ENCODE assay signal across 8 mouse cellular contexts in the genomic region with DNA sequence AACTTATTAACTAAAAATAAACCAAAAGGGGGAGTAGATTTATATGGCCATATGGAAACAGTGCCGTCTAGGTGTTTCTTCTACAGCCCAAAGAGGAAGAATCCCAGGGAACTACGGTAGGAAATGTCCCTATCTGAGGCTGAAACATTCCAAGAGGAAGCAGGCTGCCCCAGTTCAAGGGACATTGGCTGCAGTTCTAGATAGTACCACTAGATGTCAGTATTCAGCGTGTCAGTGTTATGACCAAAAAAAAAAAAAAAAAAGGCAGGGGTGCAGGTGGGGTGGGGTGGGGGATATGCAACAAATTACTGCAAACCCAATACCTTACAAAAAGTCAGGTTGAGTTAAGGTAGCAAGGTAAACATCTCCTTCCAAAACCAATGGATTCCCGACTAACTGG. TPM values are rescaled to one million over a fixed set of nuclear protein-coding genes. Genes with fewer than 3 reads are reported as not detected.
DNase-seq lines count a peak whose midpoint lies in the region; ATAC-seq lines count a peak whose summit lies in the region.

No protein-coding gene starts in this region.

- peak; percentile 43; the same call in 1 of the 2 replicates for ATAC-seq in neural tube, embryonic 13.5 days (ENCODE audit: low read depth)
- no peak for ATAC-seq in neural tube, embryonic 15.5 days (ENCODE audit: low FRiP score)
- ATAC-seq in megakaryocyte-erythroid progenitor cell, adult 5-6 weeks (replicated peaks; ENCODE audit: low FRiP score, low TSS enrichment, poor library complexity, severe bottlenecking), result peak; percentile 50; the same call in 1 of the 2 replicates

- 18% methylated on average over 4 of the region's 4 CpGs for WGBS in neural tube, embryonic 13.5 days
- 12% methylated on average over 4 of the region's 4 CpGs for WGBS in neural tube, embryonic 15.5 days

- H3K4me3 ChIP-seq in neural tube, embryonic 13.5 days, result no peak overlapping the region
- H3K4me3 ChIP-seq in neural tube, embryonic 15.5 days (replicated peaks), result no peak overlapping the region

- H3K4me2 ChIP-seq in neural tube, embryonic 13.5 days, result no peak overlapping the region
- H3K4me2 ChIP-seq in neural tube, embryonic 15.5 days, result no peak overlapping the region

- no peaks in the 10 kb centered on the region for H3K36me3 ChIP-seq in neural tube, embryonic 13.5 days
- H3K36me3 ChIP-seq in neural tube, embryonic 15.5 days, result no peaks in the 10 kb centered on the region

- intact Hi-C loops in gastrocnemius, postnatal 36 days (cut with DNase I), result loop anchor here (5.0 kb wide), 1 partner anchor 44 kb away; no protein-coding TSS in a partner anchor

- H3K9me3 ChIP-seq in neural tube, embryonic 13.5 days, result no peaks in the 10 kb centered on the region
- no peaks in the 10 kb centered on the region for H3K9me3 ChIP-seq in neural tube, embryonic 15.5 days (replicated peaks)

- DNase-seq in gastrocnemius, adult 18-20 months (ENCODE audit: low spot score), result peak; percentile 22
- no peak for DNase-seq in gastrocnemius, postnatal 36 days
- DNase-seq in embryo, embryonic 10.5 days (ENCODE audit: low spot score), result peak; percentile 77
- no peak for DNase-seq in urinary bladder, postnatal 25 days (ENCODE audit: low spot score)
- no peak for DNase-seq in adrenal gland, adult 2 months

- no peaks in the 10 kb centered on the region for H3K4me1 ChIP-seq in neural tube, embryonic 13.5 days (replicated peaks)
- H3K4me1 ChIP-seq in neural tube, embryonic 15.5 days, result no peaks in the 10 kb centered on the region

- no peaks in the 10 kb centered on the region for H3K27me3 ChIP-seq in neural tube, embryonic 13.5 days
- no peaks in the 10 kb centered on the region for H3K27me3 ChIP-seq in neural tube, embryonic 15.5 days (replicated peaks)

- H3K27ac ChIP-seq in neural tube, embryonic 13.5 days (replicated peaks), result no peak overlapping the region
- no peak overlapping the region for H3K27ac ChIP-seq in neural tube, embryonic 15.5 days (replicated peaks)

- H3K9ac ChIP-seq in neural tube, embryonic 13.5 days, result no peak overlapping the region
- H3K9ac ChIP-seq in neural tube, embryonic 15.5 days (replicated peaks), result no peak overlapping the region

RNA-seq across cellular contexts. Expression of a gene that starts 15.8 kb away (rescaled TPM):
- total RNA-seq in gastrocnemius, adult 18-20 months (2021), result 1 to 10 TPM in 1 of 2 experiments, under 1 TPM in 1; 0.81 to 1.6 TPM
- 1 to 10 TPM; 1.7 to 1.8 TPM for total RNA-seq in gastrocnemius, postnatal 36 days (2021)
- 137 and 141 TPM in 2 replicates for polyA plus RNA-seq in neural tube, embryonic 13.5 days (2015; fragmentation: Nextera tagmentation; extraction: Ambion mirVana)
- 127 and 155 TPM in 2 replicates for polyA plus RNA-seq in neural tube, embryonic 15.5 days (2015; fragmentation: Nextera tagmentation; extraction: Ambion mirVana)
- not detected in 2 replicates for total RNA-seq in megakaryocyte-erythroid progenitor cell, adult 5-6 weeks (2014; fragmentation: Nextera tagmentation)
- total RNA-seq in megakaryocyte-erythroid progenitor cell, adult 5-6 weeks (2017), result not detected in 2 replicates
- 1 to 10 TPM; 1.5 to 3.4 TPM for total RNA-seq in adrenal gland, adult 2 months (2021)
- 13.3 and 24.3 TPM in 2 replicates for polyA plus RNA-seq in adrenal gland, adult 2 months (2012; rRNA removed)

RNA-seq across cellular contexts. Expression of a gene that starts 33.4 kb away (rescaled TPM):
- total RNA-seq in gastrocnemius, adult 18-20 months (2021), result 10 to 100 TPM; 27.2 to 33.0 TPM
- total RNA-seq in gastrocnemius, postnatal 36 days (2021), result 10 to 100 TPM; 32.8 to 43.8 TPM
- 78.0 and 79.6 TPM in 2 replicates for polyA plus RNA-seq in neural tube, embryonic 13.5 days (2015; fragmentation: Nextera tagmentation; extraction: Ambion mirVana)
- 71.3 and 77.4 TPM in 2 replicates for polyA plus RNA-seq in neural tube, embryonic 15.5 days (2015; fragmentation: Nextera tagmentation; extraction: Ambion mirVana)
- 102 and 142 TPM in 2 replicates for total RNA-seq in megakaryocyte-erythroid progenitor cell, adult 5-6 weeks (2014; fragmentation: Nextera tagmentation)
- total RNA-seq in megakaryocyte-erythroid progenitor cell, adult 5-6 weeks (2017), result 21.7 and 26.6 TPM in 2 replicates
- 100 to 1,000 TPM in 1 of 2 experiments, 10 to 100 TPM in 1; 80.7 to 112 TPM for total RNA-seq in adrenal gland, adult 2 months (2021)
- polyA plus RNA-seq in adrenal gland, adult 2 months (2012; rRNA removed), result 446 and 516 TPM in 2 replicates

RNA-seq across cellular contexts. Expression of a gene that starts 40.4 kb away (rescaled TPM):
- total RNA-seq in gastrocnemius, adult 18-20 months (2021), result under 1 TPM in 1 of 2 experiments, not detected in 1; 0.97 TPM
- under 1 TPM; 0.08 to 0.54 TPM for total RNA-seq in gastrocnemius, postnatal 36 days (2021)
- polyA plus RNA-seq in neural tube, embryonic 13.5 days (2015; fragmentation: Nextera tagmentation; extraction: Ambion mirVana), result 2.5 and 2.9 TPM in 2 replicates
- polyA plus RNA-seq in neural tube, embryonic 15.5 days (2015; fragmentation: Nextera tagmentation; extraction: Ambion mirVana), result 3.5 and 4.6 TPM in 2 replicates
- 10.6 and 13.4 TPM in 2 replicates for total RNA-seq in megakaryocyte-erythroid progenitor cell, adult 5-6 weeks (2014; fragmentation: Nextera tagmentation)
- 7.2 and 22.0 TPM in 2 replicates for total RNA-seq in megakaryocyte-erythroid progenitor cell, adult 5-6 weeks (2017)
- total RNA-seq in adrenal gland, adult 2 months (2021), result 1 to 10 TPM; 2.1 to 4.6 TPM
- 3.0 and 3.8 TPM in 2 replicates for polyA plus RNA-seq in adrenal gland, adult 2 months (2012; rRNA removed)

RNA-seq across cellular contexts. Expression of a gene that starts 46.8 kb away (rescaled TPM):
- 1 to 10 TPM; 1.8 to 2.2 TPM for total RNA-seq in gastrocnemius, adult 18-20 months (2021)
- 1 to 10 TPM; 2.0 to 2.9 TPM for total RNA-seq in gastrocnemius, postnatal 36 days (2021)
- polyA plus RNA-seq in neural tube, embryonic 13.5 days (2015; fragmentation: Nextera tagmentation; extraction: Ambion mirVana), result 4.6 TPM in 2 replicates
- 6.6 TPM in 2 replicates for polyA plus RNA-seq in neural tube, embryonic 15.5 days (2015; fragmentation: Nextera tagmentation; extraction: Ambion mirVana)
- 0.47 TPM in 1 of 2 replicates, not detected in the other for total RNA-seq in megakaryocyte-erythroid progenitor cell, adult 5-6 weeks (2014; fragmentation: Nextera tagmentation)
- total RNA-seq in megakaryocyte-erythroid progenitor cell, adult 5-6 weeks (2017), result 2.6 and 3.2 TPM in 2 replicates
- total RNA-seq in adrenal gland, adult 2 months (2021), result 1 to 10 TPM; 8.7 to 9.6 TPM
- 13.4 and 14.8 TPM in 2 replicates for polyA plus RNA-seq in adrenal gland, adult 2 months (2012; rRNA removed)

Comparison
In these comparisons a context has a peak if more than half of its experiments do, and no peak if none do; other contexts are left out.
1. DNase-seq: peak in gastrocnemius, adult 18-20 months (single experiment) and embryo, embryonic 10.5 days (single experiment); none in gastrocnemius, postnatal 36 days (0 of 2), urinary bladder, postnatal 25 days (single experiment) and adrenal gland, adult 2 months (single experiment).